Mouse (Mus musculus): ENCODE results near the gene Tmem235.

GRCm38 (mm10) chr11:117914531-117914930 is 54.0 kb downstream of the Tmem235 start:
- TF ChIP-seq CTCF (IDR thresholded peaks at IDR 0.05; ENCODE audit: control insufficient read depth, insufficient read depth, low read length) (no peak), POLR2A (IDR thresholded peaks at IDR 0.05; ENCODE audit: borderline replicate concordance, control insufficient read depth, low read depth, low read length) (no peak)
